Mouse (Mus musculus) myocyte (in vitro differentiated cells): Measurements from ENCODE around the gene Peak1. TPM values are rescaled to one million over a fixed set of nuclear protein-coding genes. Genes with fewer than 3 reads are reported as not detected.

Source experiments
- H3K27me3 ChIP-seq: one replicate; pipeline ENCODE4 v1.6.1; 2011; ENCODE audit not compliant: control insufficient read depth, insufficient read depth, insufficient read length
- H3K36me3 ChIP-seq: one replicate; pipeline ENCODE4 v1.6.1; 2011; ENCODE audit not compliant: control insufficient read depth, insufficient read depth
- H3K4me2 ChIP-seq: one replicate; pipeline ENCODE4 v1.6.1; 2011; ENCODE audit warnings: low read depth, control low read depth
- H3K4me3 ChIP-seq: one replicate; pipeline ENCODE4 v1.5.1; 2011; ENCODE audit warnings: mild to moderate bottlenecking, control low read depth, moderate library complexity
- H3K79me2 ChIP-seq: one replicate; pipeline ENCODE4 v1.6.1; 2011; ENCODE audit not compliant: control insufficient read depth, insufficient read depth
- H3ac ChIP-seq: one replicate; pipeline ENCODE4 v1.6.1; 2011; ENCODE audit not compliant: control insufficient read depth, insufficient read length
- CEBPB ChIP-seq: IDR thresholded peaks from 2 replicates; pipeline ENCODE4 v1.6.1; 2011; ENCODE audit warnings: mild to moderate bottlenecking, moderate library complexity; ENCODE audit not compliant: poor library complexity, insufficient read depth, severe bottlenecking
- E2F4 ChIP-seq: IDR thresholded peaks from one replicate; pipeline ENCODE4 v1.6.1; 2011; ENCODE audit warnings: mild to moderate bottlenecking, control low read depth, moderate library complexity; ENCODE audit not compliant: insufficient read depth
- MAX ChIP-seq: IDR thresholded peaks from one replicate; pipeline ENCODE4 v1.6.1; 2011; ENCODE audit warnings: low read depth, mild to moderate bottlenecking, control low read depth
- MYOD1 ChIP-seq, 3 experiments: IDR thresholded peaks; one replicate each; pipeline ENCODE4 v1.6.1; 2011; ENCODE audit warnings: control low read depth in 2 of 3, low read depth in 2 of 3, mild to moderate bottlenecking in 2 of 3, moderate library complexity in 1 of 3; ENCODE audit not compliant: insufficient read length in 2 of 3, control insufficient read depth in 1 of 3
- MYOG ChIP-seq, 3 experiments: IDR thresholded peaks; one replicate each; pipeline ENCODE4 v1.6.1; 2011; ENCODE audit warnings: control low read depth in 2 of 3, low read depth in 2 of 3, mild to moderate bottlenecking in 2 of 3; ENCODE audit not compliant: insufficient read length in 2 of 3, control insufficient read depth in 1 of 3, insufficient read depth in 1 of 3
- POLR2A ChIP-seq: IDR thresholded peaks from one replicate; pipeline ENCODE4 v1.6.1; 2011; ENCODE audit warnings: low read depth, mild to moderate bottlenecking, control low read depth, moderate library complexity; ENCODE audit not compliant: insufficient read length
- POLR2AphosphoS2 ChIP-seq: IDR thresholded peaks from one replicate; pipeline ENCODE4 v1.6.1; 2011; ENCODE audit warnings: low read depth, control low read depth; ENCODE audit not compliant: insufficient read length
- REST ChIP-seq: IDR thresholded peaks from one replicate; pipeline ENCODE4 v1.6.1; 2011; ENCODE audit warnings: mild to moderate bottlenecking, control low read depth, moderate library complexity; ENCODE audit not compliant: insufficient read depth, insufficient read length
- SRF ChIP-seq: IDR thresholded peaks from one replicate; pipeline ENCODE4 v1.6.1; 2011; ENCODE audit warnings: low read depth; ENCODE audit not compliant: control insufficient read depth, insufficient read length
- TCF12 ChIP-seq: IDR thresholded peaks from one replicate; pipeline ENCODE4 v1.6.1; 2011; ENCODE audit warnings: mild to moderate bottlenecking, control low read depth; ENCODE audit not compliant: poor library complexity, insufficient read depth, severe bottlenecking
- TCF3 ChIP-seq: IDR thresholded peaks from one replicate; pipeline ENCODE4 v1.6.1; 2011; ENCODE audit warnings: low read depth, control low read depth; ENCODE audit not compliant: insufficient read length
- USF1 ChIP-seq: IDR thresholded peaks from one replicate; pipeline ENCODE4 v1.6.1; 2011; ENCODE audit warnings: low read depth, mild to moderate bottlenecking, control low read depth, moderate library complexity
- polyA plus RNA-seq: library from polyadenylated mRNA; unstranded; fragments of >200 nt; fragmentation: generic; extraction: Trizol; gene quantifications from one replicate; pipeline ENCODE4 v1.2.1, GENCODE M21; 2012; ENCODE audit warnings: missing spikeins

The Peak1 gene
- polyA plus RNA-seq, 1 experiment: 13.3 TPM

DNA sequence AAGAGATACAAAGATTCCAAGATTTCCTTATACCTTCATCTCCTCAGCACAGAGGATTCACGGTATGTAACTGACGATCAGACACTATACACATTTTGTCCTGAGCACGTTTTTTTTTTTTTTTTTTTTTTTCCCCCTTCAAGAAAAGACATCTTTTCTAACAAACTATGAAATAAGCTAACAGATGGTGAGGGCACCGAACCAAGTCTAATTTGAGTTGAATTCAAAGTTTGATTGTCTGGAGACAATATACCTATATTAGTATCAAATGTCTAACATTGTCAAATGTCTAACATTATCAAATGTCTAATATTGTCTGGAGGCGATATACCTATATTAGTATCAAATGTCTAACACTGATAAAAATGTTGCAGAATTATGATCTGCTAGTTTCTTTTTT is 135.4 kb downstream of the Peak1 start:
- H3K36me3 ChIP-seq: no peaks in the 10 kb centered on the region
- H3K79me2 ChIP-seq: peaks cover 9% of the 10 kb centered on the region
- H3K4me2 ChIP-seq: no peak overlapping the region
- no peak for TF ChIP-seq TCF3
- no peak overlapping the region for H3K4me3 ChIP-seq
- H3K27me3 ChIP-seq: no peaks in the 10 kb centered on the region
- H3ac ChIP-seq: no peak overlapping the region

DNA sequence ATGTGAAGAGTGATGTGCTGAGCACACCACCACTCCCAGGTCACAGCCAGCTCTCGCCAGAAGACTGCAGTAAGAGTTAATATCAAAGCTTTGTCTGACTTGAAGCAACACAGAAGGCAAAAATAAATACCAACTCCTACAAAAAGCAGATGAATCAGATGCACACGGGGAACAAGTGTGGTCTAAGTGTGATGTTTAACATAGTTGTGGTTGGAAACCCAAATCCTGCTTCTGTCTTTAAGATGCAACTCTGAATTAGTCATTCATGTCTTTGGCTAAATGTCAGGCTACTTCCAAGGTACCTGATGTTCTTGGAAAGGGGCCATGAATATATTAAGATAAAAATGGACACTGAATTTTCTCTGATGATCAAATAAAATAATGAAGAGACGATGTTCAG is 144.3 kb downstream of the Peak1 start:
- TF ChIP-seq MYOD1 (IDR thresholded peaks at IDR 0.05; ENCODE audit: control insufficient read depth in 1 of 3, insufficient read length in 2 of 3, low read depth in 2 of 3) (peak in 1 of 3 experiments; percentile 4), TCF12 (no peak)
- Histone ChIP-seq H3K4me2 (peak overlapping the region; percentile 76), H3K27me3 (no peaks in the 10 kb centered on the region), H3ac (no peak overlapping the region), H3K4me3 (no peak overlapping the region), H3K79me2 (peaks cover 41% of the 10 kb centered on the region), H3K36me3 (no peaks in the 10 kb centered on the region)

DNA sequence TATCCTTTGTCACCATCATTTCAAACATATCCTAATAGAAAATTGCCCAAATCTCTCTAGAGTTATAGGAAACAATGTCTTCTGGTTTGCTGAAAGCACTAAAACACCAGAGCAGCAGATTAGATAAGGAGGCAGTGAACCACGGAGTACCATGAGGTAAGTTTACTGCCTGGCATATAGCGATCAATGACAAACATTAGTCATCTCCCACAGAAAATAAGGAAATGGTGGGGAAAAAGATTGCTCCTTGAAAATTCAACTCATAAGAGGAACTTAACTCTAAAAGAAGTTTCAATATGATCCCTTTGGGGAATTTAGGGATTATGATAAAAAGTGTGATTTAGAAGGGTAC is 145.6 kb downstream of the Peak1 start:
- H3K27me3 ChIP-seq: no peaks in the 10 kb centered on the region
- no peak overlapping the region for H3ac ChIP-seq
- H3K4me2 ChIP-seq: no peak overlapping the region
- no peak overlapping the region for H3K4me3 ChIP-seq
- H3K79me2 ChIP-seq: peaks cover 54% of the 10 kb centered on the region
- TF ChIP-seq USF1 (no peak), TCF3 (no peak), MYOG (IDR thresholded peaks at IDR 0.05; ENCODE audit: control insufficient read depth in 1 of 3, insufficient read depth in 1 of 3, insufficient read length in 2 of 3, low read depth in 2 of 3) (no peak), POLR2A (no peak), E2F4 (no peak), MYOD1 (IDR thresholded peaks at IDR 0.05; ENCODE audit: control insufficient read depth in 1 of 3, insufficient read length in 2 of 3, low read depth in 2 of 3) (no peak), POLR2AphosphoS2 (no peak), SRF (no peak), TCF12 (no peak), MAX (no peak), CEBPB (no peak), REST (no peak)
- H3K36me3 ChIP-seq: no peaks in the 10 kb centered on the region

DNA sequence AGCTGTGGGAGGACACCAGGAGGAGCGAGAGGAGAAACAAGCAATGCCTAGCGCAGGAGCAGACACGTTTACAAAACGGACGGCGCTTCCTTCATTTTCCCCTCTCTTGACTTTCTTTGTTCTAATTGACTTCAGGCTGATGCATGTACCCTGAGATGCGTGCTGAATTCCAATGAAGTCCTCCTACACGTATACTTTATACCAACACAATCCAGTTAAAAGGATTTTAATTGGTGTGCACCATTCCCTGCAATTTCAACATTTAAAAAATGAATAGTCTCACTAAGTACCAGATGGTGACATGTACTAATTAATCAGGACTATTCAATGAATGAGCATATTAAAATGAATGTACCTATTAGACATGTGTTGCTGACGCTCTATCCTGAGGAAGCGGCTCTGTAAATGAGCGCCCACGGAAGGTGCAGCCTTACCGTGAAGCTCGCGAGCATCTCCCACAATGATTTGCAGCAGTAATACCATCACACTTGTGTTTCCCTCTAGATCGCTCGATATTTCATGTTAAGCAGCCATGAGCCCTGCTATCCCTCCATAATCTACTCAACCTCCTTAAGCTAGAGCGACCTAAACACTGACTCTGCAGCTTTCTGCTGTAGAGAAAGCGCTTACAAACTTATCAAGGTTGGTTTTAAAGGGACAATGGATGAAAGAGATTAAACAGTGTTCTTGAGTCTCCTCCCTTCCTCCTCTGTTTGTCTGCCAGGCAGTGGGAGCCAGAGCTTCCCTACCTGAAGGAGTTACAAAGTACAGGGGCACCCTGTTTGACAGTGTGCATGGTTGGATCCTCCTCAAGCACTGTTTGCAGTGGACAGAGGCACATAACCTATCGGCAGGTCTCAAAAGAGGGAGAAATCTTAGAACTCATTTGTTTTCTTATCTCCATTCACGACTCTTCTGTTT is 146.3 kb downstream of the Peak1 start:
- H3K27me3 ChIP-seq: no peaks in the 10 kb centered on the region
- no peaks in the 10 kb centered on the region for H3K36me3 ChIP-seq
- H3ac ChIP-seq: no peak overlapping the region
- TF ChIP-seq USF1: no peak
- no peak for TF ChIP-seq CEBPB
- no peak for TF ChIP-seq MAX
- no peak for TF ChIP-seq TCF12
- TF ChIP-seq TCF3: no peak
- TF ChIP-seq POLR2A: no peak
- no peak for TF ChIP-seq MYOD1 (IDR thresholded peaks at IDR 0.05; ENCODE audit: control insufficient read depth in 1 of 3, insufficient read length in 2 of 3, low read depth in 2 of 3)
- no peak for TF ChIP-seq MYOG (IDR thresholded peaks at IDR 0.05; ENCODE audit: control insufficient read depth in 1 of 3, insufficient read depth in 1 of 3, insufficient read length in 2 of 3, low read depth in 2 of 3)
- no peak for TF ChIP-seq REST
- TF ChIP-seq E2F4: no peak
- no peak for TF ChIP-seq POLR2AphosphoS2
- no peak for TF ChIP-seq SRF
- no peak overlapping the region for H3K4me3 ChIP-seq
- H3K4me2 ChIP-seq: no peak overlapping the region
- peaks cover 54% of the 10 kb centered on the region for H3K79me2 ChIP-seq

DNA sequence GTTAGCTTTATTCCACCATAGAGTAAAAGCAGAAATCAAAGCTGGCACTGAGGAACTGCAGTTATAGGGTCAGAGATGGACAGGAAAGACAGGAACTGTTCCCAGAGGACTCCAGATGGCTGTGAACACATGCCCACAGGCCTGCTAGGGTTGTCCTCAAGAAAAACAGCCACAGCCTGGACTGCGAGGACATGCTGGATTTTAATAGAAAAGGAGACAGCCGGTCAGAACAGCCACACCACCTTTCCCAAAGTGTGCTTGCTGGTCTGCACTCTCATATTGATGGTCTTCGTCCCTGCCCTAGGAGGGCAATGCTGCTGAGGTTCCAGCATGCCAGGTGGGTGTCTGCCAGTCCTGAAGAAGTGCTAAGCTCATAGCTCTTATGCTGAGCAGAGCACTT is 148.8 kb downstream of the Peak1 start:
- Histone ChIP-seq H3ac (no peak overlapping the region), H3K4me2 (no peak overlapping the region), H3K27me3 (no peaks in the 10 kb centered on the region), H3K79me2 (peaks cover 54% of the 10 kb centered on the region), H3K4me3 (no peak overlapping the region), H3K36me3 (no peaks in the 10 kb centered on the region)
- TF ChIP-seq POLR2A (no peak), TCF3 (no peak), CEBPB (no peak), TCF12 (no peak), MYOG (IDR thresholded peaks at IDR 0.05; ENCODE audit: control insufficient read depth in 1 of 3, insufficient read depth in 1 of 3, insufficient read length in 2 of 3, low read depth in 2 of 3) (no peak), MAX (no peak), POLR2AphosphoS2 (no peak), MYOD1 (IDR thresholded peaks at IDR 0.05; ENCODE audit: control insufficient read depth in 1 of 3, insufficient read length in 2 of 3, low read depth in 2 of 3) (no peak), USF1 (no peak), REST (no peak), SRF (no peak), E2F4 (no peak)
